Mouse (Mus musculus) myocyte (in vitro differentiated cells): Measurements from ENCODE around the gene Dnajc17.

ENCODE experiments used
- MYOG ChIP-seq, 3 experiments: IDR thresholded peaks; one replicate each; pipeline ENCODE4 v1.6.1; 2011; ENCODE audit warnings: control low read depth in 2 of 3, low read depth in 2 of 3, mild to moderate bottlenecking in 2 of 3; ENCODE audit not compliant: insufficient read length in 2 of 3, control insufficient read depth in 1 of 3, insufficient read depth in 1 of 3
- TCF12 ChIP-seq: IDR thresholded peaks from one replicate; pipeline ENCODE4 v1.6.1; 2011; ENCODE audit warnings: mild to moderate bottlenecking, control low read depth; ENCODE audit not compliant: poor library complexity, insufficient read depth, severe bottlenecking
- USF1 ChIP-seq: IDR thresholded peaks from one replicate; pipeline ENCODE4 v1.6.1; 2011; ENCODE audit warnings: low read depth, mild to moderate bottlenecking, control low read depth, moderate library complexity

DNA sequence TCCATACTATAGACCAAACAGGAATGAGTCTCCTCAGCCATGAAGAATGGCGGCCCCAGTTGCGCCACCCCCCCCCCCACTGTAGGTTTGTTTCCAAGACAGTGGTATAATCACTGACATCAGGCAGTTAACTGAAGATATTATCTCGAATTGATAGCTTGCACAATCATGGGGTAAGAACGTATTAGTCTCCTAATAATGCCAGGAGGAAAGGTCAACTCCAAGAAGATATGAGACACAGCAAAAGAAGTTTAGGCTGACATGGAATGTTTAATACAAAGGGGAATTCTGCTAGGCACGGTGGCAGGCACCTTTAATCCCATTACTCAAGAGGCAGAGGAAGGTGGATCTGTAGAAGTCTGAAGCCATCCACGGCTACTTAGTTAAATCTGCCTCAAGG lies 62.2 kb downstream of the Dnajc17 start:
- TF ChIP-seq TCF12 (no peak), MYOG (IDR thresholded peaks at IDR 0.05; ENCODE audit: control insufficient read depth in 1 of 3, insufficient read depth in 1 of 3, insufficient read length in 2 of 3, low read depth in 2 of 3) (no peak), USF1 (no peak)
